Mouse (Mus musculus) stomach, embryonic 16.5 days (tissue): Measurements from ENCODE around the gene Herc4. TPM values are rescaled to one million over a fixed set of nuclear protein-coding genes. Genes with fewer than 3 reads are reported as not detected.

Experiments
- ATAC-seq: fragments of 200-750 bp; cut with Nextera tagmentation; 2 replicates; pipeline ENCODE4 v1.8.0; 2017; ENCODE audit warnings: moderate number of reproducible peaks, moderate TSS enrichment; ENCODE audit not compliant: insufficient read depth, low FRiP score
- H3K27ac ChIP-seq: fragments of 300-500 bp; sonication (generic); 2 replicates; pipeline ENCODE4 v1.5.1; 2014; ENCODE audit warnings: low read length
- H3K27me3 ChIP-seq: fragments of 300-500 bp; sonication (generic); 2 replicates; pipeline ENCODE4 v1.6.1; 2014; ENCODE audit warnings: low read length, control low read depth, mixed read lengths; ENCODE audit not compliant: control insufficient read depth, insufficient read depth
- H3K36me3 ChIP-seq: fragments of 300-500 bp; sonication (generic); 2 replicates; pipeline ENCODE4 v1.6.1; 2014; ENCODE audit warnings: low read length; ENCODE audit not compliant: control insufficient read depth, insufficient read depth
- H3K4me1 ChIP-seq: fragments of 300-500 bp; sonication (generic); 2 replicates; pipeline ENCODE4 v1.6.1; 2014; ENCODE audit warnings: low read length, control low read depth, mixed read lengths; ENCODE audit not compliant: control insufficient read depth, insufficient read depth
- H3K4me2 ChIP-seq: fragments of 300-500 bp; sonication (generic); 2 replicates; pipeline ENCODE4 v1.6.1; 2014; ENCODE audit warnings: low read depth, low read length, mixed read lengths
- H3K4me3 ChIP-seq: fragments of 300-500 bp; sonication (generic); replicated peaks from 2 replicates; pipeline ENCODE4 v1.5.1; 2014; ENCODE audit warnings: mild to moderate bottlenecking, low read length
- H3K9ac ChIP-seq: fragments of 300-500 bp; sonication (generic); 2 replicates; pipeline ENCODE4 v1.6.1; 2014; ENCODE audit warnings: low read length
- H3K9me3 ChIP-seq: fragments of 300-500 bp; sonication (generic); replicated peaks from 2 replicates; pipeline ENCODE4 v1.6.1; 2016; ENCODE audit warnings: low read length, control low read depth; ENCODE audit not compliant: control insufficient read depth
- WGBS: fragments of 180-500 bp; shearing (Covaris S2); extraction: QIAGEN DNeasy Blood & Tissue Kit; methylation state at CpG from one replicate; pipeline ENCODE4 v1.1.7; 2014; 5-methylcytosine and 5-hydroxymethylcytosine counted together
- polyA plus RNA-seq: library from polyadenylated mRNA; unstranded; fragments of >200 nt; fragmentation: Nextera tagmentation; extraction: Ambion mirVana; gene quantifications from 2 replicates; pipeline ENCODE4 v1.2.1, GENCODE M21; 2015

Gene Herc4
- polyA plus RNA-seq, 1 experiment from 2014 or later, result 41.1 TPM

GRCm38 (mm10) chr10:63327091-63327490 is 83.5 kb downstream of the Herc4 start:
- peaks cover 12% of the 10 kb centered on the region for H3K36me3 ChIP-seq
- no peak overlapping the region for H3K4me2 ChIP-seq
- H3K9ac ChIP-seq, result no peak overlapping the region
- H3K4me3 ChIP-seq, result no peak overlapping the region
- H3K27me3 ChIP-seq, result no peaks in the 10 kb centered on the region
- 90% methylated on average over 1 of the region's 1 CpGs for WGBS
- no peaks in the 10 kb centered on the region for H3K9me3 ChIP-seq
- ATAC-seq, result no peak
- H3K27ac ChIP-seq, result no peak overlapping the region
- no peaks in the 10 kb centered on the region for H3K4me1 ChIP-seq

DNA sequence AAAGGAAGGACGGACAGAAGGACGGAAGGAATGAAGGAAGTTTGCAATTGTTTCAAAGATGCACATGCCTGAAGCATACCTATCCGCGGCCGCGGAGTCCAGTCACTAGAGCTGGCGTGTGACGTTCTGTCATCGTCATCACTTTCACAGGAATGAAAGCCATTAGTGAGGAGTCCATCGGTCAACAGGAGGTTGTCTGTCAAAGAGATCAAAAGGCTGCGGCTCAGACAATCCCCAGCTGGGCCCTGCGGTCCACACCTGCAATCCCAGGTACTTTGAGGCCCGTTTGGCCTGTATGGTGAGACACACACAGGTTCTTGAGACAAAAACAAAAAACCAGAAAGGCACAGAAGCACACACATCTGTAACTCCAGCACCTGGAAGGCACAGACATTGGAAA is 93.3 kb downstream of the Herc4 start:
- H3K27ac ChIP-seq, result no peak overlapping the region
- peak overlapping the region; percentile 75 for H3K4me2 ChIP-seq
- H3K9ac ChIP-seq, result peak overlapping the region; percentile 54; the same call in 1 of the 2 replicates
- H3K4me1 ChIP-seq, result peaks cover 10% of the 10 kb centered on the region
- H3K9me3 ChIP-seq, result no peaks in the 10 kb centered on the region
- H3K27me3 ChIP-seq, result no peaks in the 10 kb centered on the region
- peak overlapping the region; percentile 82 for H3K4me3 ChIP-seq
- WGBS, result 62% methylated on average over 13 of the region's 13 CpGs
- ATAC-seq, result no peak
- 0 out of 2 replicates have a peak, but pooled peaks cover 5% of the 10 kb centered on the region for H3K36me3 ChIP-seq

DNA sequence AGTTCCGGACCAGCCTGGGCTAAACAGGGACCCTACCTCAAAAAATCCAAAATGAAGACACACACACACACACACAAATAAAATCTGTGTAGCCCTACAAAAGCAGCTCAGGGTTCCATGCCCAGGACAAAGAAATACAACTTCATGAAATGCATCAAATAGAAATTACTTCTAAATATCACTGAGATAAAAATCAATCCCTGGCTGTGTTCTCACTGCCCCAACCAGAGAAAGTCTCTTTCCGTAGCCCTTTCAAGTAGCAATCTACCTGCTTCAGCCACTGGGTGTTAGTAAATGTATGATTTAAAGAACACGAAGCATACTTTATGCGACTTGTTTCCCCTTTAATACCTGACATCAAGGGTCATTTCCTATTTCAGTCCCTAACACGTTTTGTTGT is 93.7 kb downstream of the Herc4 start:
- Histone ChIP-seq H3K9me3 (no peaks in the 10 kb centered on the region), H3K27me3 (no peaks in the 10 kb centered on the region), H3K27ac (no peak overlapping the region), H3K9ac (peak overlapping the region; percentile 54; the same call in 1 of the 2 replicates), H3K4me3 (peak overlapping the region; percentile 82), H3K4me1 (peaks cover 10% of the 10 kb centered on the region), H3K4me2 (peak overlapping the region; percentile 75), H3K36me3 (0 out of 2 replicates have a peak, but pooled peaks cover 5% of the 10 kb centered on the region)
- ATAC-seq, result no peak
- 26% methylated on average over 5 of the region's 5 CpGs for WGBS

DNA sequence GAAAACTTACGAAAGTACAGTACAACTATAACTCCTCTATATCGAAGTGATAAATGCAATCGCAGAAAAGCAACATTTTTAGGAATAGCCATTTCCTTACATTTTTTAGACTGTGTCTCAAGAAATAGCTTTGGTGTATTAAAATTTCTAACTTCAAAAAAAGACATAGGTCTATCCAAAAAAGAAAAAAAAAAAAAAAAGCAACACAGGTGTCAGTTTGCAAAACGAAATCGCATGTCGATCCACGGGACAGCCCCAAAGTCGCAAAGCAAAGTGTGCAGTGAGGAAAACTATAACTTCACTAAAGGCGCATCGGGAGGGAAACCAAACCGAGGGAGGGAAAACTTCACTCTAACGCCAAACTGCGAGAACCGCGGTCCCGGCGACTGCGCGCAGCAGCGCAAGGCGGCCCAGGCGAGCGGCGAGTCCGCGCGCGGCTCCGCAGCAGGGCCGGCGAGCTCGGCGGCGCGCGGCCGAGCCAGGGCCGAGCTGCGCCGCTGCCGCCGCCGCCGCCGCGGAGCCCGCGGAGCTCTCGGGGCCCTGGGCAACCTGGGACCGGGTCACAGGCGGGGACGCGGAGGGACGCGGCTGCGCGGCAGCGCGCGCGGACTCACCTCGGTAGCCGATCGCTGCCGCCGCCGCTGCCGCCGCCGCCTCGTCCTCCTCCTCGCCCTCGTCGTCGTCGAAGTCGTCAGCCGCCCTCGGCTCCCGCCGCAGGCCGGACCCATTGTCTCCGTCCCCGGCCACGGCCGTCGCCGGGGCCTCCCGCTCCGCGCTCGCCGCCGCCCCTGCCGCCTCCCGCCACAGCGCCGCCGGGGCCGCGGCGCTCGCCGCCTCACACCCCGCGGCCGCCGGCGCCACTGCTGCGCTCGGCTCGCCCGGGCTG is 94.6 kb downstream of the Herc4 start:
- Histone ChIP-seq H3K4me1 (peaks cover 10% of the 10 kb centered on the region), H3K27me3 (no peaks in the 10 kb centered on the region), H3K36me3 (0 out of 2 replicates have a peak, but pooled peaks cover 5% of the 10 kb centered on the region), H3K27ac (peak overlapping the region; percentile 93), H3K9ac (peak overlapping the region; percentile 97), H3K4me3 (peak overlapping the region; percentile 82), H3K9me3 (no peaks in the 10 kb centered on the region), H3K4me2 (peak overlapping the region; percentile 75)
- WGBS, result under 1% methylated on average over 85 of the region's 113 CpGs
- peak; percentile 81 for ATAC-seq

GRCm38 (mm10) chr10:63338914-63339643 is 95.5 kb downstream of the Herc4 start:
- Histone ChIP-seq H3K4me1 (peaks cover 10% of the 10 kb centered on the region), H3K4me3 (peak overlapping the region; percentile 82), H3K36me3 (0 out of 2 replicates have a peak, but pooled peaks cover 5% of the 10 kb centered on the region), H3K4me2 (peak overlapping the region; percentile 75), H3K9ac (peak overlapping the region; percentile 97), H3K27me3 (no peaks in the 10 kb centered on the region), H3K9me3 (no peaks in the 10 kb centered on the region), H3K27ac (peak overlapping the region; percentile 93)
- WGBS, result 2% methylated on average over 48 of the region's 74 CpGs
- peak; percentile 98 for ATAC-seq

DNA sequence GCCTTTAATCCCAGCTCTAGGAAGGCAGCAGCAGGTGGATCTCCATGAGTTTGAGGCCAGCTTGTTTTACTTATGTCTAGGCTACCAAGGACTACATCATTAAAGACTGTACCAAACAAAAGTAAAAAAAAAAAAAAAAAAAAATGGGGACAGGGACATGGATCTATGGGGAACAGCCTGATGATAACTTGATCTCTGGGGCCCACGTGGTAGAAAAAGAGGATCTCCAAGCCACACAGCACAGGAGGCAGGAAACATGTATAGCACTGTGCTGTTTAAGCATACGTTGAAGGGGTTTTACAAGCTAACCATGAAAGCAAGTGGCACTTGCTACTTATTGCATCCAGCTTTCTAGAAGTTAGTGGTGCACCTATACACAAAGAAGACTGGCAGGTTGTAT is 97.7 kb downstream of the Herc4 start:
- ATAC-seq, result no peak
- whole genome bisulfite sequencing, result 81% methylated on average over 2 of the region's 2 CpGs
- no peaks in the 10 kb centered on the region for H3K36me3 ChIP-seq
- peaks cover 10% of the 10 kb centered on the region for H3K4me1 ChIP-seq
- H3K27ac ChIP-seq, result no peak overlapping the region
- no peak overlapping the region for H3K4me3 ChIP-seq
- H3K4me2 ChIP-seq, result no peak overlapping the region
- no peak overlapping the region for H3K9ac ChIP-seq
- no peaks in the 10 kb centered on the region for H3K27me3 ChIP-seq
- H3K9me3 ChIP-seq, result no peaks in the 10 kb centered on the region

- H3K27ac ChIP-seq, result no peak overlapping the region
- no peak for ATAC-seq
These were observed 101.1 kb downstream of the Herc4 start for GRCm38 (mm10) chr10:63344751-63345150.

GRCm38 (mm10) chr10:63348291-63348690 is 104.7 kb downstream of the Herc4 start:
- Histone ChIP-seq H3K4me3 (no peak overlapping the region), H3K27me3 (no peaks in the 10 kb centered on the region), H3K36me3 (no peaks in the 10 kb centered on the region), H3K4me1 (no peaks in the 10 kb centered on the region), H3K9me3 (no peaks in the 10 kb centered on the region), H3K27ac (no peak overlapping the region), H3K9ac (no peak overlapping the region), H3K4me2 (no peak overlapping the region)
- ATAC-seq, result no peak
- 61% methylated on average over 3 of the region's 3 CpGs for WGBS

More at GRCm38 (mm10) chr10:63344751-63345150, 101.1 kb downstream of the Herc4 start:
- Histone ChIP-seq H3K9ac (no peak overlapping the region), H3K27me3 (no peaks in the 10 kb centered on the region), H3K4me3 (no peak overlapping the region), H3K4me2 (no peak overlapping the region), H3K36me3 (no peaks in the 10 kb centered on the region), H3K9me3 (no peaks in the 10 kb centered on the region), H3K4me1 (no peaks in the 10 kb centered on the region)
- WGBS, result 96% methylated on average over 3 of the region's 3 CpGs

DNA sequence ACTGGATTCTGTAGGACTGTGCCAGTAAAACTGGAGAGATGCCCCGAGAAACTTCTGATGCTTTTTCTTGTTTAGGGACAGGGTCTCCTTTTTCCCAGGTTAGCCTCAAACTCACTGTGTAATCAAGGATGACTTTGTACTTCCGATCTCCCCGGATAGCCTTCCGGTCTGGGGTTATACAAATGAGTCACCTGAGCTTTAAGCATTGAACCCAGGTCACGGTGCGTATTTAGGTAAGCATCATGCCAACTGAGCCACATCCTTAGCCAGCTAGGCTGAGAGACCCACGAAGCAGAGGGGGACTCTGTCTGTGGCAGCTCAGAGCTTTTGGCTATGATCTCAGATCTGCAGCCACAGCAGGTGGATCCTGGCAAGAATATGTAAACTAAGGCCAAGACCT is 107.1 kb downstream of the Herc4 start:
- no peak for ATAC-seq
- no peak overlapping the region for H3K9ac ChIP-seq
- no peaks in the 10 kb centered on the region for H3K9me3 ChIP-seq
- H3K36me3 ChIP-seq, result no peaks in the 10 kb centered on the region
- no peak overlapping the region for H3K27ac ChIP-seq
- H3K4me1 ChIP-seq, result no peaks in the 10 kb centered on the region
- H3K4me2 ChIP-seq, result no peak overlapping the region
- no peaks in the 10 kb centered on the region for H3K27me3 ChIP-seq
- 82% methylated on average over 7 of the region's 7 CpGs for WGBS
- no peak overlapping the region for H3K4me3 ChIP-seq
